Mouse (Mus musculus) liver, postnatal 0 days (tissue): ENCODE data around the gene Mettl24.

Experiments used
- CTCF ChIP-seq: sonication (generic); IDR thresholded peaks from 2 replicates; pipeline ENCODE4 v1.5.1; 2016; ENCODE audit warnings: antibody characterized with exemption, low read depth
- EP300 ChIP-seq: IDR thresholded peaks from 2 replicates; pipeline ENCODE4 v1.6.1; 2016; ENCODE audit warnings: antibody characterized with exemption, low read depth, mild to moderate bottlenecking

GRCm38 (mm10) chr10:40760195-40761009, 77.3 kb downstream of the Mettl24 start:
- TF ChIP-seq CTCF: no peak
- no peak for TF ChIP-seq EP300
